Mouse (Mus musculus): ENCODE results near the gene Rora. TPM values are rescaled to one million over a fixed set of nuclear protein-coding genes. Genes with fewer than 3 reads are reported as not detected.

The Rora gene
- total RNA-seq, 2 experiments from 2014 or later, result 94.6 to 95.7 TPM

DNA sequence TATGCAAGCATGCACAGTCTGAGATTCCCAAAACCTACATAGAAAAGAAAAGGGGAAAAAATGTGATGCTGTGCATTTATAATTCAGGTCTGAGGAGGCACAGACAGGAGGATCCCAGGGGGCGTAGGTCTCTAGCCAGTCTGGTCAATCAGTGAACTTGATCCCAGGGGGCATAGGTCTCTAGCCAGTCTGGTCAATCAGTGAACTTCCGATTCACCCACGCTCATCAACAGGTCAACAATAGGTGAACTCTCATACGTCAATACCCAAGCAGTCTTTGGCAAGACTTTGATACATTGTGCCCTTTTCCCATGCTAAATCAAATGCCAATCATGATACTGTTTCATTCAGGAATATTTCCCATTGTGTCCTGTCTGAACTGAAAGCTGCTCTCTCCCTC is 530.3 kb downstream of the Rora start:
- no peak for DNase-seq (ENCODE audit: low spot score in 2 of 2)

DNA sequence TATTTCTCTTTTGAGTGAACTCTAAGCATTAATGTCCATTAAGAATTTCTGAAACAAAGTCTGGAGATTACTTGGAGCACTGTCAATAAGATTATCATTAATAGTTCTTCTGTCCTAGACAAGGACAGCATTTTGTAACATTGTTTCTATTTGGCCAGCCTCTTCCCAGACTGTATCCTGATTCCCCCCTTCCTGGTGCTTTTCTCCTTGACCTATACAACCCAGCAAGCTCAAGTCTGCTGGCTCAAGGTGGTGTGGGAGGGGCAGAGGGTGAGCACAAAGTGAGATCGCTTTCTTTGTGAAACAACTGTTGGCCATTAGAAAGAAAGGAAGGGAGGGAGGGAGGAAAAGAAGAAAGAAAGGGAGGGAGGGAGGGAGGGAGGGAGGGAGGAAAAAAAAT is 537.1 kb downstream of the Rora start:
- DNase-seq (ENCODE audit: low spot score in 2 of 2), result no peak

DNA sequence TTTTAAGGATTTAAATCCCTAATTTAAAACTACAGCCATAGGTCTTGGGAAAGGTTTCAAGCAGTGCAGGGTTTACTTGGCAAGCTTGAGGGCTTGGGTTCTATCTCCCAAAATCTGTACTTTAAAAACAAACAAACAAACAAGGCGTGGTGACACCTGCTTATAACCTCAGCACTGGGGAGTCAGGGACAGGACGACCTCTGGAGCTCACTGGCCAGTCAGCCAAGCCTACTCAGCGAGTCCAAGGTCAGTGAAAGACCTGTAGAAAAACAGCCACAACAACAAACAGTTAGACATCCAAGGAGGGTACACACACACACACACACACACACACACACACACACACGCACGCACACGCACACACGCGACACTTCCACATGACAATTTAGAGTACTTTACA is 538.9 kb downstream of the Rora start:
- no peak for DNase-seq (ENCODE audit: low spot score in 2 of 2)

DNA sequence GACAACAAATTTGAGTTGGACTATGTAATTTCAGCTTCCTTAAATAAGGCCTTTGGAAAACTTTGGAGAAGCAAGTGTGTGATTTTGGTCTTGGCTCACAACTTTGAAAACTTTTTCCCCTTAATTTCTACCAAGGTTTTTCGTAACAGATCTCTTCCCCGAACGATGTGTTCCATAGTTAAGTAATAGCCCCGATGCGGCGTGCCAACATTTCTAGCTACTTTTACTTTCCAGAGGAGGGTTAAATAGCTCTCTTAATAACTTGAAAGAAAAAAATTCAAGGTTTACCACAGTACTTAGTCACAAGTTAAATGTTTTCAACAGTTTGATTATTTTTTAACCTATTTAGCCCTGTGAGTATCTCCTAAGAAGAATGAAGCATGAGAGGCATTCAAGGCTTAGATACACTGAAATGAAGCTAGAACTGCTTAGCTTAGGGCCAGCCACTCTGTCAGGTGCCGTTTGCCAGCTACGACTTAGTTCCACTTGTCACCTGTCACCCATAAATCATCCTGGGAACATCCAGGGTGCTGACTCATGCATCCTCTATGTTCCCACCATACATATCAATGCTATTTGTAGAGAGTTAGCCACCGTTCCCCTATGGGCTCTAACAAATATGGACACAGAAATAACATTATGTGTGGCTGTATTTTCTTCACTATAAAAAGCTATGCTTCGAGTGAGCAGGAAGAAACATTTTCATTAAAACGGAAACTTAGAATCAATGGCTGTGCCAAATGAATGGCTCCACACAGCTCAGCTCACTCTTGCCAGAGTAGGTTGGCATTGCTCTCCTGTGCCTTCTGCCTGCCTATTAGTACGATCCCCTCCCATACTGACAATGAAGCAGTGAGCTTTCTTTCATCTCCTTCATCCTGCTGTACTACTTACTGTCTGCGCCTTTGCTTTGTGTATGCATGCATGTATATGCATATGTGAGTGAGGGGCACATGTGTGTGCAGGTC is 541.3 kb downstream of the Rora start:
- DNase-seq (ENCODE audit: low spot score in 2 of 2), result no peak

DNA sequence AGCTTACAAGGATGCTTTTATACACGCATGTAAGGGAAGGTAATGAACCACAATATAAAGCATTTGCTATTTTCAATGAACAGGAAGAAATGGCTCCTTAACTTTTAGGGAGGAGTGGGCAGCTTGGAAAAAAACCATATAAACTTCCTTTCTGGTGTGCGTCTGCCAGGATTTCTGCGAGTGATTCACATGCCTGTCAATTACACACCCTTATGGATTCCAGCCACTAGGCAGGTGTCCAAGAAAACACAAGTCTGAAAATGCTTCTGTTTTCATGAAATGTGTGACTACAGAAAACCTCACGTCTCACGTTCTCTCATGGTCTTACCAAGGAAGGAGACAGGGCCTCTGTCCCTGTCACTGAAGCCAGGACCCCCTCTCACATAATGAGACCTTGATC is 560.2 kb downstream of the Rora start:
- DNase-seq (ENCODE audit: low spot score in 2 of 2), result no peak

DNA sequence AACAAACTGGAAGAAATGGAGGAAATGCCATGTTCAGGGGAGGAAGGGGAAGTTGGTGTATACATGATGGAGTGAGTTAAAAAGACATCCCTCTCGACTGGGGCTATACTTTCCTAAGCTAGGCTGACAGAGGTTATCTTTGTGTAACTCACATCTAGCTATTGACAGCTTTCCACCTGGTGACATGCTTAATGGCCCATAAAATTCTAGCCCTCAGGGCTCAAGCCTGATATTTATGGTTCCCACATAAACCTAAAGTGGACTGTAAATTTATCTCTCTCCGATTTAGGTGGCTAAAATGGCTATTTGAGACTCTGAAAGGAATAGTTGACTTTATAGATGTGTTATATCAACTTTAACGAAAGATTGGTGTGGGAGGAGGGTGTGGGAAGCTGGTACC is 571.3 kb downstream of the Rora start:
- no peak for DNase-seq (ENCODE audit: low spot score in 2 of 2)

DNA sequence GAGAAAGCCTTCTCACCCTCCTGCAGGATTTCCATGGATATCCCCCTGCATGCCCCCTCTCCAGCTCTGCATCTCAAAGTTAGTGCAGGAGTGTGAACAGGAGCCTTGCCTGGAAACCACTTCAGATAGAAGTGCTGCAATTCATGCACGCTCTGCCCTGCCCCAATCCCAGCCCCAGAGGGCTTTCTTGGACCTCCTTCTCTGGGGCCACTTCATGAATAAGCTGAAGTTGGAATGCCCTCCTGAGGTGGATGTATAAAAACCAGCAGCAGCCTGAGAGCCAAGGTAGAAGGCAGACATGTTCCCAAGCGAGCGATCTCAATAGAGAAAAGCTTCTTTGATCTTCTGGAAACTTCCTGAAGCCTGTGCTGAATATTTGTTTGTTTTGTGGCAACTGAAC is 572.8 kb downstream of the Rora start:
- no peak for DNase-seq (ENCODE audit: low spot score in 2 of 2)

DNA sequence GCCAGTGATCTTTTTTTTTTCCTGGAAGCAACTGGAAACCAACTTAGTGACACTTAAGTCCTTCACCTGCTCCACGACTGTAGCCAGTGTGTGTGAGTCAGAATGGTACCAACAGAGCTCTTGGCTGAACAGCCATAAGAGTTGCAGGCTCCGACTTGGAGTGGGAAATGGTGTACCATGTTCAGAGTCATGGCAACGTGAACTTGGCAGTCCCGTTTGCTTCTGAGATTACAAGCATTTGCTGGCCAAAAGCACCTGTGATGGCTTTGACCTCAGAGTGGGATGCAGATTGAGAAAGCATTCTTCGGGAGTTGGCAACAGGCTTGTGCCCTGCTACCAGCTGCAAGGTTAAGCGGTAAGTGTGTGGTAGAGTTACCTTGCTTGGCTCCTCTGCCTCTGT is 574.2 kb downstream of the Rora start:
- no peak for DNase-seq (ENCODE audit: low spot score in 2 of 2)

DNA sequence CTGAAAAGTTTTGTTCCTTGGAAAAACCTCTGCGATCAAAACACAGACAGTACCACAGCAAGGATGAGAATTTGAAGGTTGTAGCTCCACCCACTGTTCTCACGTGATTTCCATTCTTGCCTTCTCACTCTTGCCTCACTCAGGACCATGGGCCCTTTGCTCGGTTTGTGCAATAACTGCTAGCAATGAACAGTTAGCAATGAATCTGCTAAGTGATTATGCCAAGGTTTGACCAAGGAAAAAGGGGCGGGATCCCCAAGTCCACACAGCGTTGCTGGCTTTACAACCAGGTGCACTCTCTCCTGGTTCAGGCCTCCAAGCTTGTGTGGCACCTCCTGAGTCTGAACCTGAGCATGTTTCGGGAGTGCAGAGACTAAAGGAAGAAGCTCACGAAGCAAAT is 576.3 kb downstream of the Rora start:
- DNase-seq (ENCODE audit: low spot score in 2 of 2), result no peak

DNA sequence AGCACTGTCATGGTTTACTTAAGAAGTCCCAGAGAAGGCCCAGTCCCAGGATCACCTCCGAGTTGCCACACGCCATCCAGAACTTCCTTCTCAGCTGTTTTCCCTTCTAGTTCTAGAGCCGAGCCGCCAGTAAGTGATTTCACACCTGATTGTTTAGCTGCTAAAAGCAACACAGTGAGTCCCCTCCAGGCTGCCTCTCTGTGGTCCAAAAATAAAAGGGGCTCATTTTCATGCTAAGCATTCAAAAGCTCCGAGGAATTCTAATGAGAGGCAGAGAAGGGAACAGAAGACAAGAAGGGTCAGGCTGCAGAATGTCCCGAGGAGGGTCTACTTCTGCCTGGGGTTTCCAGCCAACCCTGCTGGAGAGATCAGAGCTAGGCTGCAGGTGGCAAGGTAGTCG is 580.9 kb downstream of the Rora start:
- no peak for DNase-seq (ENCODE audit: low spot score in 2 of 2)

DNA sequence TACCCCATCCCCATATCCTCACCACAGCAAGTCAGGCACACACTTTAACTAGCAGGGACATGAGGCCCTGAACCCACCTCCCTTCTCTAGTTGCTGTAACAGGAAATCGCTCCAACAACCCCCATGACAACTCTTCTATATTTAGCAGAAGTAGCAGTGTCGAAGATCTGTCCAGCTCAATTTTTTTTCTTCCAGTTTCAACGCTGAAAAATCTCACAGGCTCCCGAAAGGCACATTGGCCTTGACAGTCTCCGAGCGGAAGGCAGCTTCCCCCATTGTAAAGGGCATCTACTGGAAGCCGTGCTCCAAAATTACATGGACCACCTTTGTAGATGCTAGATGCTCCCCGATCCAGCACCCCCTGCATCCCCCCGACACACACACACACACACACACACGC is 583.7 kb downstream of the Rora start:
- DNase-seq (ENCODE audit: low spot score in 2 of 2), result no peak

DNA sequence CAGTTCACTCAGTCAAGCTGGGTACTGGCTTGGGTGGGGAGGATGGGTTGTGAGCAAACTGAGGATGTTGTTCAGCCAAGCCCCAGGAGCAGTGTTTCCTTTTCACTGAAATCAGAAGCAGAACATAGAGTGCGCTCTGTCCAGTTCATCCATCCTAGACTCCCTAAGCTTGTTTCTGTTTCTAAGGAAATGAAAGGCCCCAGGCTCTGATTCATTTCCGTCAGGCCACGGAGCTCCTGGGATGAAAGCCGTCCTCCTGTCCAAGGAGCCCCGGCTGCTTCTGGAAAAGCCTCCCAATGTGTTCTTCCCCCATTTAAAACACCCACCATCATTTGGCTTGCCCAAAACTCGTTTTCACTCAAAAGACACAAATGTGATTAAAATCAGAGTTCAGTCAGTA is 589.0 kb downstream of the Rora start:
- DNase-seq (ENCODE audit: low spot score in 2 of 2), result no peak

DNA sequence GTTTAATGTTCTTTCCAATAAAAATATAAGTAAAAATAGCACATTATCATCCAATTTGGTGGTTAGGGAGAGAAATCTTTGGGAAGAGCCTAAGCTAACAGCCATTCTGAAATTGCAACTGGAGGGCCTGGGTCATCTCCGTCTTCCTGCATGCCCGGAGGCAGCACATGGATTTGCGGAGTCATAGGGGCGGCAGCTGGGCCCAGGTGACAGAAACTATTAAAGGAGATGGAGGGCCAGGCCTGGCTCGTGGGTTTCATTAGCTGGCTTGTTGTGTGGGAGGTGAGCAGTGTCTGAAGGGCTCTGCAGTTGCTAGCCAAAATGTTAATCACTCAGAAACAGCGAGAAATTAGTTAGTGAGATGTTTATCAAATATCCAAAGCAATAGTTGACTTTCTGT is 590.0 kb downstream of the Rora start:
- DNase-seq (ENCODE audit: low spot score in 2 of 2), result no peak

DNA sequence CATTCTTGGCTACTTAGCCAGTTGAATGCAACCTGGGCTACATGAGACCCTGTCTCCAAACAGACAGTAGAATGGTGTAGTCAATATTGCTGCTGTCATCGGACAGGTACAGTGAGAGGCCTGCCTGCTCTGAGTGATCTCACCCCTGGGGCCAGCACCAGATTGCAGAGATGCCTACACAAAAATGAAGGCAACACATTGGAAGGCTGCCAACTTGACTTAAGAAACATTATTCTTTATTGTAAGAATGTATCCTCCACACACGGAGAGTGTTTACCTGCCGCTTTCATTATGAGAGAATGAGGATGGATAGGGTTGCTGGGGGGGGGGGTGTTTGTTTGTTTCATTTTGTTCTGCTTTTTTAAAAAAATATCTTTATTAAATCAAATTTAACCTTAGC is 592.6 kb downstream of the Rora start:
- DNase-seq (ENCODE audit: low spot score in 2 of 2), result no peak

DNA sequence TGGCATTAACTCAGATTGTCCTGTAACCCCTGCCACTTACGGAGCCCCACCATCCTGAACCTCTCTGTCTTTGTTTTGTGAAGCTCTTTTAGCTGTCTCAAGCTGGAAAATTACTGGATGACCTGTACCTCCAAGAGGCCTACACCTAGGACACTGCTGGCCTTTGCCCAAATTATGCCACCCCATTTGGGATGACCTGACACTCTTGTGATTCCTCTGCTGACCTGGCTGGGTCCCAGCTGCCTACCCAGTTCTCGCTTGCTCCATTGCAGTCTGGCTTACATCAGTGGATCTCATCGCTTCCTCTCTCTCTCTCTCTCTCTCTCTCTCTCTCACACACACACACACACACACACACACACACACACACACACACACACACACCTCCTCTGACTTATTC is 596.0 kb downstream of the Rora start:
- DNase-seq (ENCODE audit: low spot score in 2 of 2), result no peak

DNA sequence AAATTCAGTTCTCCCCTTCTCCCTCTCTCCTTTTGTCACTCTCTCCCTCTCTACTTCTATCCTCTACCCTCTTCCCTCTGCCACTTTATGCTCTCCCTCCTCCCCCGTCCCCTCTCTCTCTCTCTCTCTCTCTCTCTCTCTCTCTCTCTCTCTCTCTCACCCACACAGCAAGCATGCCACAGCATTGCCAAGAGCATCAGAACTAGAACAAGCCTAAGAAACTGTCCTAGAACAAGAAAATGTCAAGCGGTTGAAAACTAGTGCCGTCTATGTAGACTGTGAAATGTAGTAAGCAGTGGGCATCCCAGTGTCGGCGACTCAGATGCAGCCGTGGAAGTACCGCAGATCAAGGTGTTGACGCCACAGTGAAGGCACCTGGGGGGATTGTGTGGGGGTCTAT is 596.7 kb downstream of the Rora start:
- DNase-seq (ENCODE audit: low spot score in 2 of 2), result no peak

DNA sequence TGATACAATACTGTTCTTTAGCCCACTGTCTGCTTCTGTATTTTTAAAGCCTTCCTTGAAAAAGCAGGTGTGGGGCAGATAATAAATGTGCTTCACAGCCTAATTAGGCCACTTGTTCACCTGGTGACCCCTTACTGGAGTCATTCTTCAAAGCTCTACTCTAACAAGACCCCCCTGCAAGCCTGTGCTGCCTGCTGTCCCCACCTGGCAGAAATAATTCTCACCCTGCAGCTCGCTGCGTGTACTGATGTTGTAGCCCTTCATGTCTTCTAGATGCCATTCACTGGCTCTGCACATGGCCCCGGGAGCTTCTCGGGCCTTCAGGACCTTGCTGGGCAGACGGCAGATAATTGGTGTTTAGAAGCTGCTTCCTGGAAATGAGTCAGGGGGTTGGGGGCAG is 604.9 kb downstream of the Rora start:
- no peak for DNase-seq (ENCODE audit: low spot score in 2 of 2)

DNA sequence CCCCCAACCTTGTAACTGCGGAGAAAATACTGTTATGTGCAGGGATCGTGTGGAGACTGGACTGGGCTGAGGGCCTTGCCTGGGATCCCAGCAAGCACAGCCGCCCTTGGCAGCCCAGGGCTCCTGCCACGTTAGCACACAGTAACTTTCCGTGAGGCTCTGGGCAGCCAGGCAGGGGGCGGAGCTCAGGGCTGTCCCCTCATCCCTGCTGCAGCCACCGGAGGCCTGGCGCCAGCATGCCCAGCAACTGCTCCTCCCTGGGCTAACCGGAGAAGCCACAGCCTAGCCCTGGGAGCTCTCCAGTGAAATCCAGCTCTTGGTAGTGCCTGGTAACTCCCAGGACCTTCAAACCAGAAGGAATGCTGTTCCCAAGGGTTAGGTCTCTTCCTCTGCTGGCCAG is 605.8 kb downstream of the Rora start:
- peak; percentile 45 to 63 for DNase-seq (ENCODE audit: low spot score in 2 of 2)

DNA sequence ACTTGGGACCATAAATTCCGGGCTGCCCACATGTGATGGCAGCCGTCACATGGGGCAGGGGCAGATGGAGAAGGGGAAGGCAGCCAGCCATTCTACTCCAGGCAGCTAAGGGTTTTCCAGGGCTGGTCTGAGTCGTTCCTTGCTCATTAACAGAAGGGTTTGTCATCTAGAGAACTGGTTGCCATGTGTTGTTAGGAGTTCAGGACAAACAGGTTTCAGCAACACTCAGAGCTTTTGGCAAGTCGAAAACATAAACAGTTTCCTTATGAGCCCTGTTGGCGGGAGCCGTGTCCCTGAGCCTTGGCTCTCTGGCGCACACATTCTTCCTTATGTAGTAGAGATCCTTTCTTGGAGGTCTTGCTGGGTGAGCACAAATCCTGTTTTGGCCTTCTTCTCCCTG is 611.6 kb downstream of the Rora start:
- DNase-seq (ENCODE audit: low spot score in 2 of 2), result no peak

DNA sequence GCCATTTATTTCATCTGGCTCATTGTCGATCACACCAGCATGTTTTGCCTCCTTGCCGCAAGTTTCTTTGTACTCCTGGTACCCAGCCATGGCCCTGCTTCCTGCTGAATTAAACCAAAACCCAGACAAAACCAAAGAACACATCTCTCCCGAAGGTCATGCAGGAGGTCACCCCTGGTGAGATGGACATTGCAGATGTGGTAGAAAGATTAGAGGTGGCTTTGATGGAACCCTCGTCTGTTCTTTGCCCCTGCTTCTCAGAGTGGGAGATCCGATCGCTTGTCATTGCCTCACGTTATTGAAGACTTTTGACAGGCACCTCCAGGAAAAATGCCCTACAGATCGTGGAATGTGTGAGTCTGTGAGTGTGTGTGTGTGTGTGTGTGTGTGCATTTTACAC is 616.8 kb downstream of the Rora start:
- DNase-seq (ENCODE audit: low spot score in 2 of 2), result no peak

DNA sequence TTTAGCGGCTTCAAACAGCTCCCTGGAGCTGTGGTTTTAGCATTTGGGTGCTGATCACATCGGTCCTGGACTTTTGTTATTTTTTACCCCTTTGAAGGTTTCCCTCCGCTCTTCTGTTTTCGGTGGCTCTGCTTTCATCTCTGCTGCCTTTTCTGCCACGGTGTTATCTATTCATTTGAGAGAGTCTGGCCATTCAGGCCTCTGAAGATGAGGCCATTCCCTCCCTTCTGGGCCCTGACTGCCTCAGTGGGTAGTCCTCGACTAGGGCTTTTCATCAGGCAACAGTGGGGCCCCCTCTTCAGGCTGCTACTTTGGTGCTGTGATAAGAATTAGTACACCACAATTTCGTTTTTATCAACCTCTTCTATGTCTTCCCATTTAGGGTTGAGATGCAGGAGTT is 617.3 kb downstream of the Rora start:
- no peak for DNase-seq (ENCODE audit: low spot score in 2 of 2)

DNA sequence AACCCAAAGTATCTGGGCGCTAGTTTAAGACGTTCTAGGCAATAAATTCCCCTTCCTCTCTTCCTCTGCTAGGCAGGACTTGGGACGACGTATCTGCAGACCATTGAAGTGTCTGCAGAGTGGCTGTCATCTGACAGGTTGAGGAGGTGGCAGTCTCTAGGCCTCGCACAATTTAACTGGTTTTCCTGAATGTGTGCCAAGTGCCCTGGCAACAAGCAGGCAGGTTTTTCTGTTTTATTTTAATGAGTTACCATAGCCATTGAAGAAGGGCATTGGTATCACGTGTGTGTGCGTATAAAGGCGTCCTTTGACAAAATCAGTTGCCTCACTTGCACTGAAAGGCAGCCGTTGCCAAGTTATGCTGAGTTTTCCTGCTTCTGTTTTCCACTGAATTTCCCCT is 619.3 kb downstream of the Rora start:
- no peak for DNase-seq (ENCODE audit: low spot score in 2 of 2)

DNA sequence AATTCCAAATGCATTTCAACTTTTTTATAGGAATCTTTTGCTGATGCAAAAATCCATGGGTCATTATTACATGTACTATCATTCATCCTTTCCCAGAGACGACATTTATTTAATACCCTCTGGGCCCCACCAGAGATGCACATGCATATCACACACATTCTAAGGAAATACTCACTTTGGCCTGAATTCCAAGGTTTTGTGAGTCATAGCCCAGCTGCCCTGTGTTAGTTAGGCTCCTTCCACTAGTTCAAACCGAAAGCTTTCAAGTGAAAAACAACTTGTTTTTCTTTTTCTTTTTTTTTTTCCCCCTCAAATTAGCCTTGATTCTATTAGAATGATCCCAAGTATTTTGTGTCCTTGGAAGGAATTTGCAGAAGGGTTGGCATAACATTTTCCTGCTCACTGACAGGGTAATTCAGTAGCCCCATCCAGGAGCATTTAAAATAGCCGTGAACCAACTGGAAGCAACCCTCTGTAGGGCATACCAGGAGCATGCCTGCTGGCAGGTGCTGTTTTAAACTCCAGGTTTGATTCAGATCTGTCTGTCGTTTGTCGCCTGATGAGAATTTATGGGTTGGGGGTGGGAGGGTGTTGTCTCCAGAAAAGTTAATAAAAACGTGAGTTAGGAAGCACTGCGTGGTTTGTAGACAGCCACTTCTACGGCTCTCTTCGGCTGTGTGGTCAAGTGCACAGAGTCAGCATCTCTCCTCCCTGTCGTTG is 621.3 kb downstream of the Rora start:
- no peak for DNase-seq (ENCODE audit: low spot score in 2 of 2)

All from adrenal gland, postnatal 4 days (tissue).